Mouse (Mus musculus): ENCODE measurements around the gene Kcmf1.

- TF ChIP-seq CTCF (IDR thresholded peaks at IDR 0.05; ENCODE audit: extremely low read depth, insufficient read length, insufficient replicate concordance, low read depth, low read length) (no peak), POLR2A (IDR thresholded peaks at IDR 0.05; ENCODE audit: low read depth, low read length) (no peak)
Observed at GRCm38 (mm10) chr6:72900952-72901351, 1.2 kb upstream of the Kcmf1 start.
